Mouse (Mus musculus) kidney, adult 2 months (tissue): ENCODE measurements around the gene Cacna1c. TPM values are rescaled to one million over a fixed set of nuclear protein-coding genes. Genes with fewer than 3 reads are reported as not detected.

Experiments
- DNase-seq: peaks from one replicate; pipeline ENCODE4 v3.0.0; 2021
- H3K27ac ChIP-seq: fragments of 200-500 bp; 2 replicates; pipeline ENCODE4 v1.5.1; 2012; ENCODE audit warnings: low read depth, low read length, control low read depth, inconsistent platforms; ENCODE audit not compliant: insufficient read depth
- H3K27me3 ChIP-seq: fragments of 200-500 bp; replicated peaks from 2 replicates; pipeline ENCODE4 v1.6.1; 2012; ENCODE audit warnings: mild to moderate bottlenecking, moderate library complexity, low read length, inconsistent platforms; ENCODE audit not compliant: control insufficient read depth, insufficient read depth
- H3K36me3 ChIP-seq: fragments of 200-500 bp; 2 replicates; pipeline ENCODE4 v1.6.1; 2012; ENCODE audit warnings: mild to moderate bottlenecking, moderate library complexity, low read length, inconsistent platforms; ENCODE audit not compliant: control insufficient read depth, insufficient read depth
- H3K4me1 ChIP-seq: fragments of 200-500 bp; 2 replicates; pipeline ENCODE4 v1.6.1; 2011; ENCODE audit warnings: low read length; ENCODE audit not compliant: control insufficient read depth, insufficient read depth
- H3K4me3 ChIP-seq: fragments of 200-500 bp; 2 replicates; pipeline ENCODE4 v1.5.1; 2011; ENCODE audit warnings: mild to moderate bottlenecking, low read depth, low read length, control low read depth; ENCODE audit not compliant: insufficient read depth
- CTCF ChIP-seq: fragments of 200-500 bp; conservative IDR thresholded peaks from 2 replicates; pipeline ENCODE4 v1.5.1; 2011; ENCODE audit warnings: low read depth, mild to moderate bottlenecking, control low read depth, low read length, moderate library complexity, mixed read lengths; ENCODE audit not compliant: insufficient read depth, insufficient read length
- POLR2A ChIP-seq: fragments of 200-500 bp; IDR thresholded peaks from one replicate; pipeline ENCODE4 v1.6.1; 2011; ENCODE audit warnings: low read depth, low read length, control low read depth
- WGBS: fragments of 180-500 bp; shearing (Covaris S2); methylation state at CpG from one replicate; pipeline ENCODE4 v1.1.7; 2018; 5-methylcytosine and 5-hydroxymethylcytosine counted together
- polyA plus RNA-seq: library from polyadenylated mRNA; depleted of rRNA; stranded (reverse); fragments of >200 nt; gene quantifications from 2 replicates; pipeline ENCODE4 v1.2.3, GENCODE M21; 2012

The Cacna1c gene
- polyA plus RNA-seq, 1 experiment: 0.99 TPM

GRCm38 (mm10) chr6:118630006-118630405 is 566.2 kb downstream of the Cacna1c start:
- no peak for DNase-seq
- Histone ChIP-seq H3K36me3 (no peaks in the 10 kb centered on the region), H3K27ac (no peak overlapping the region), H3K4me1 (no peaks in the 10 kb centered on the region), H3K27me3 (no peaks in the 10 kb centered on the region), H3K4me3 (no peak overlapping the region)
- 79% methylated on average over 4 of the region's 4 CpGs for WGBS
- TF ChIP-seq CTCF (no peak), POLR2A (no peak)

GRCm38 (mm10) chr6:118626246-118626645 is 570.0 kb downstream of the Cacna1c start:
- Histone ChIP-seq H3K4me3 (no peak overlapping the region), H3K4me1 (no peaks in the 10 kb centered on the region), H3K27me3 (no peaks in the 10 kb centered on the region), H3K27ac (no peak overlapping the region), H3K36me3 (no peaks in the 10 kb centered on the region)
- DNase-seq: peak; percentile 3
- TF ChIP-seq POLR2A (no peak), CTCF (peak; percentile 26; the same call in 1 of the 2 replicates)
- 54% methylated on average over 4 of the region's 4 CpGs for WGBS

DNA sequence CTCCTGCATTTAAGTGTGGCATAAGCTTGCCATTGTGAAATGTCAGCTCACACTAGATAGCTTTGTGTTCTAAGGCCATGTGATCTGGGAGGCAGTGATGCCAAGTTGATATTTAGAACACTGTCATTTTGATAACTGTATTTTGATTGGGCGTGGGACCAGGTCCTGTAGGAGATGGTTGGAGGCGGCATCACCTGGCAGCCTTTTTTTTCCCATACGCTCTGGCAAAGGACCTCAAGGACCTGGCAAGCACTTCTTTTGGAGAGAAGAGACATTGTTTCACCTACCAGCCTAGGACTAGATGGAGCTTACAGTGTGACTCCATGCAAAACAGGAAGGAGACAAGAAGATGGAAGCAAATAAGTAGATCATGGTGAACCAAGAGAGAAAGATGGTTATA is 572.6 kb downstream of the Cacna1c start:
- 95% methylated on average over 3 of the region's 3 CpGs for WGBS
- Histone ChIP-seq H3K36me3 (no peaks in the 10 kb centered on the region), H3K4me3 (no peak overlapping the region), H3K27me3 (no peaks in the 10 kb centered on the region), H3K4me1 (no peaks in the 10 kb centered on the region), H3K27ac (no peak overlapping the region)
- DNase-seq: no peak
- TF ChIP-seq CTCF (no peak), POLR2A (no peak)

GRCm38 (mm10) chr6:118621866-118622265 is 574.4 kb downstream of the Cacna1c start:
- WGBS: 58% methylated on average over 7 of the region's 7 CpGs
- no peaks in the 10 kb centered on the region for H3K27me3 ChIP-seq
- TF ChIP-seq CTCF: no peak
- no peak for TF ChIP-seq POLR2A

DNA sequence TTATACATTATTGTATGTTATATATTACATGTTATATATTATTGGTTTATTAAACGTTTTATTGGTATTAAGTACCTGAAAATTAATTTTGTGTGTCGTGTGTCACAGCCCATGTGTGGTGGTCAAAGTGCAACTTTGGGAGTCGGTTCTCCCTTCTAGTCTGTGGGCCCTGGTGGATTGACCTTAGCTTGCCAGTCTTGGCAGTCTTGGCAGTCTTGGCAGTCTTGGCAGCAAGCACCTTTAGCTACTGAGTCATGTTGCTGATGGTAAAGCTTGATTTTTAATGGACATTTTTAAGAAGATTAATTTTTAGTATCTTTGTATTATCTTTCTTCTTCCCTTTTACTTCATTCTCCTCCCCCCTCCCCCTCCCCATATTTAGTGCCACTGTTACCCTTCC is 574.8 kb downstream of the Cacna1c start:
- Histone ChIP-seq H3K4me3 (no peak overlapping the region), H3K4me1 (no peaks in the 10 kb centered on the region), H3K36me3 (no peaks in the 10 kb centered on the region), H3K27ac (no peak overlapping the region), H3K27me3 (no peaks in the 10 kb centered on the region)
- WGBS: 73% methylated on average over 3 of the region's 3 CpGs
- DNase-seq: no peak
- TF ChIP-seq CTCF (no peak), POLR2A (no peak)

More at GRCm38 (mm10) chr6:118621866-118622265, 574.4 kb downstream of the Cacna1c start:
- DNase-seq: no peak
- no peaks in the 10 kb centered on the region for H3K36me3 ChIP-seq
- no peak overlapping the region for H3K27ac ChIP-seq
- H3K4me1 ChIP-seq: no peaks in the 10 kb centered on the region
- H3K4me3 ChIP-seq: no peak overlapping the region

DNA sequence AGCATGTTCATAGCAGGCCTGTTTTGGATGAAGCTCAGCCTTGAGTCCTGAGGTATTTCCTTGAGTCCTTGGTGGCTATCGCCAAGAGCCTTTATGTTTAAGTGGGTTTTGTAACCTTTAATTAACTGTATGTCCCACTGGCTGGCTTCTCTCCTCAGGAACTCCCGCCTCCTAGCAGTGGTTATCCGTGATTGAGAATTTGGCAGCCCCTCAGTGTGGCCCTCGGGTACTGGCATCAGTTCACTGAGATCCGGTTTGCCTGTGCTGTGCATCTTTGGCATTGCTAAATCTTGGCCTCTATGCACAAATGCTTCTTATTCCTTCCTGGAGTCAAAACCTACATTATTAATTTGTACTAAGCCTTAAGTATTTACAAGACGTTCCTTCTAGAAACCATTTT is 587.3 kb downstream of the Cacna1c start:
- DNase-seq: no peak
- no peaks in the 10 kb centered on the region for H3K4me1 ChIP-seq
- peaks cover 2% of the 10 kb centered on the region; the same call in 1 of the 2 replicates for H3K27me3 ChIP-seq
- H3K27ac ChIP-seq: no peak overlapping the region
- no peak for TF ChIP-seq CTCF
- WGBS: 90% methylated on average over 6 of the region's 6 CpGs
- H3K36me3 ChIP-seq: no peaks in the 10 kb centered on the region
- H3K4me3 ChIP-seq: no peak overlapping the region

GRCm38 (mm10) chr6:118605974-118606373 is 590.2 kb downstream of the Cacna1c start:
- no peak for DNase-seq
- Histone ChIP-seq H3K27me3 (no peaks in the 10 kb centered on the region), H3K36me3 (no peaks in the 10 kb centered on the region), H3K4me3 (no peak overlapping the region), H3K4me1 (no peaks in the 10 kb centered on the region), H3K27ac (no peak overlapping the region)
- 73% methylated on average over 7 of the region's 7 CpGs for WGBS
- TF ChIP-seq CTCF: 0 out of 2 replicates have a peak, but pooled peaks have one; percentile 6
- TF ChIP-seq POLR2A: no peak
